Mouse (Mus musculus) ZHBTc4 (cell line): ENCODE data around the gene Apopt1.

ENCODE experiments used
- DNase-seq: peaks from one replicate; pipeline ENCODE4 v3.0.0-alpha.2; 2011; ENCODE audit warnings: low read depth, low spot score

The Apopt1 gene

DNA sequence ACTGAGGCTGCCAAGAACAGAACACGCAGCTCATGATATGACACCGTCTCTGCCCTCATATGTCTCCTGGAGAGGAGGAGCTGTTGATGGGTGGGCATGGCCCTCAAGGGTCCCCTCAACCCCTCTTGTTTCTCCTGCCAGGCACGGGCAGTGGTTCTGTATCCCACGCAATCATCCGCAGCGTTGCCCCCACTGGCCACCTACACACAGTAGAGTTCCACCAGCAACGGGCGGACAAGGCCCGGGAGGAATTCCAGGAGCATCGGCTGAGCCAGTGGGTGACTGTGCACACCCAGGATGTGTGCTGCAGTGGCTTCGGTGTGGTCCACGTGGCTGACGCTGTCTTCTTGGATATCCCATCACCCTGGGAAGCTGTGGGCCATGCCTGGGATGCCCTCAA lies 32.4 kb upstream of the Apopt1 start:
- DNase-seq, result no peak

DNA sequence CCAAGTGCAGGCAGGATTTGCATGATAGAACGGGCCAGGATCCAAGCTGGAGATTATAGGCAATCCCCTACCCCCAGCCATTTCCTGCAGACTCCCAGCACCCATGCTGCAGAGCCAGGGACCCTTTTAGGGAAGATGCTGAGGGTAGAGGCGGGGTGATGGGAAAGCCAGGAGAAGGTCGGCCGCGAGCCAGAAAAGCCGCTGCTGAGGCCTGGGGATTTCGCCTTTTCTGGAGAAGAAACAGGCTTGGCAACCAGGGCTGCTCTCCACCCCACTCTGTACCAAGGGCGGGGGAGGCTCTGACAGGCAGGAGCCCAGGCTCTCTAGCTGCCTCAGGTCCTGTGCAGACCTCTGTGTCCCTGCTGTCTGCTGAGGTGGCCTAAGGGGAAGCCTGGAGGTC lies 31.8 kb upstream of the Apopt1 start:
- DNase-seq, result no peak

DNA sequence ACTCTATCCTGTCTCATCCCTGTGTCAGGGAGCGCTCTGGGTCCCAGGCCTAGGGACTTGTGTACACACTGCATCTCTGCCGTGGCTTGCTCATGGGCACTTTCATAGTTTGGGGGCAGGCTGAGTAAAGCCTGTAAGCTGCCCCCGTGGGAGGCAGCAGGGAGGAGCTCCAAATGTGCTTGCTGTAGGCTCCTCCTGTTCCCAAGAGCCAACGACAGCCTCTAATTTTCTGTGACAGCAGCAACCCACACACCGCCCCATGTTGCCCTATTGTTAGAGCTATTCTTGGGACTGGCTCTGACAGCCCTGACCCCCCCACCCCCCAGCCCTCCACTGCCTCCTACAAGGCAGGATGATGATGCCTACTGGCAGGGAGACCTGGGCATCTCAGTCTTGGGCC lies 31.1 kb upstream of the Apopt1 start:
- DNase-seq, result no peak

DNA sequence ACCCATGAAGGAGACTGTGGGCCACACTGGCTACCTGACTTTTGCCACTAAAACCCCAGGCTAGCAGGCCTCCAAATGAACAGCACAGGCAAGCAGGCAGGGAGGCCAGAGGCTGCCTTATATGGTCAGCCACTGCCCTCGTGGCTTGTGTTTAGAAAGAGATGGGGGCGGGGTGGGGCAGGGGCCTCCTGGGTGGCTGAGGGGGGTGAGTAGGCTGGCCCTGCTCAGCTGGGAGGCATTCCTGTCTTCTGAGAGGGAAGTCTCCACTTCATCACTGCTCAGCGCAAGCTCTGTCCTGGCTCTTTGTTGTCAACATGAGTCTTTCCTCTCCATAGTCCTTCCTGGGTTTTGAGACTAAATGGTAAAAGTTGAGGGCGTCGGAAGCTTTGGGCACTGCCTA lies 30.3 kb upstream of the Apopt1 start:
- no peak for DNase-seq

DNA sequence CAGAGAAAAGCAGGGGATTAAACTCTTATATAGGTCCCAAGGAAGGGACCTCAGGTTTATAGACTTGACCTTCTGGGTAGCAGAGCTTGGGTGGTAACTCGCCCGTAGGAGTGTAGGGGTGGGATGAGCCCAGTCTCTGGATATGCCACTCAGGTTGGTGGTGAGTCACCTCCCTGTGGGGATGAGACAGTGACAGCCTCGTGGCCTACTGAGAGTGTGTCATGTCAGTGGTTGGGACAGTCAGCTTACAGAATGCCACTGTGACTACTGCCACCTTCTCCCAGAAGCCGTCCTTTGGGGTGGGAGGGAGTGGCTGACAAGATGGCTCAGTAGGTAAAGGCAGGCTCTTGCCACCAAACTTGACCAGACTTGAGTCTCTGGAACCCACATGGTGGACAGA lies 26.7 kb upstream of the Apopt1 start:
- DNase-seq, result no peak

DNA sequence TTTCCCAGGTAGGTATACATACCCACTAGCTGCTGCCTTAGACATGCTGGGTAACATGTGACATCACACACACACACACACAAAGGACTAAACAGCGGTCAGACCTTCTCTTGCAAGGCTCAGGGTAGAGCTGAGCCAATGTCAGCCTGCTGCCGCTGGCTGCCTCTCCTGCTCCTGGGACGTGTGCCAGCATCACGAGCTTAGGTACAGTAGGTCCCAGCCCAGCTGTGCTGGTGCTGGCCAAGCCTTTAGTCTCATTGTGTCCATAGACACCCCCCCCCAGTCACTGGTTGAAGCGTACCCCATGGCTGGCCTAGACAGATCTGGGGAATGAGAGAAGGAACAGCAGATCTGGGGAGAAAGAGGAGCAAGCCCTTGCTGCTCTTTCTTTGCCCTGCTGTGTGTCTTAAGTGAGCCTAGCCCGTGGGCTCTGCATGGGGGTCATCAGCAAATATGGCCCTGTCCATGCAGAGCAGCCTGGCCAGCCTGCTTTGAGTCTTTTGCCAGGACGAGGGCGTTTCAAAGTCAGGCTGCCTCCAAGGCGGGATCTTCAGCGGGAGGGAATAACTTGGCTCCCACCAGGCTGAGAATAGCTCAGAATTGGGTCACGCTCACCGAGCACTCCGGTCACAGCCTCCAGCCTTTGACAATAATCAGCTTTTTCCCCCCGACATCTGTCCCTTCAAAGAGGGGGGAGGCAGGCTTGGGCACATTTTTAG lies 25.6 kb upstream of the Apopt1 start:
- DNase-seq, result no peak

DNA sequence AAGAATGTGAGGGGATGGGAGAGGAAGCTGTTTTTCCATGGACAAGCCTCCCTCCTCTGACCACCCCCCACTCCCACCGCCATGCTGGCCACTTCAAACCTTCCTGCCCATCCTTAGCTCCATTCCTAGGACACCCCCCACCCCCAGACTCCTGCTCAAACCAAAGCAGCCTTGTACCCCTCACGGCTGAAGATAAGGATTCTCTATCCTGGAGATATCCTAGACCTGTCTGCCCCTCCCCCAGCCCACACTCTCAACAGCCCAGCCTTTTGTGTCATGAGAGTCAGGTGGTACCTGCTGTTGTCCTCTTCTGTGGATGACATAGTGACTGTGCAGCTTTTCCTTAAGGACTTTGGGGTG lies 25.0 kb upstream of the Apopt1 start:
- no peak for DNase-seq

DNA sequence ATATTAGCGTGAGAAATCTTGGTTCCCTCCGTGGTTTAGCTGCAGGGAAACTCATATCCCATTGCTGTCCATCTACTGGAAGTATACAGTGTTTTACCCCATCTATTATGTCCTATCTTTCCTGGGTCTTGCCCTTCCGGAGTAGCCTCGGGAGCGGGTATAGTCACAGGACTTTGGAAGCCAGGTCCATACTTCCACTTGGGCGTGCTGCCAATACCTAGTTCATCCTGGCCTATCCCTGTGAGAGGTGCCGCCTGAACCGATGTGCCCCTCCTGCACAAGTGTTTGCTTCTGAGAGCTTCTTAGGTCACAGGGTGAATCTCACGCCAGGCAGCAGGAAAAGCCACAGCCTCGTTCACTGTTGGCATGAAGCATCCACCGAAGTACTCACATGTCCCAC lies 23.6 kb upstream of the Apopt1 start:
- DNase-seq, result no peak

DNA sequence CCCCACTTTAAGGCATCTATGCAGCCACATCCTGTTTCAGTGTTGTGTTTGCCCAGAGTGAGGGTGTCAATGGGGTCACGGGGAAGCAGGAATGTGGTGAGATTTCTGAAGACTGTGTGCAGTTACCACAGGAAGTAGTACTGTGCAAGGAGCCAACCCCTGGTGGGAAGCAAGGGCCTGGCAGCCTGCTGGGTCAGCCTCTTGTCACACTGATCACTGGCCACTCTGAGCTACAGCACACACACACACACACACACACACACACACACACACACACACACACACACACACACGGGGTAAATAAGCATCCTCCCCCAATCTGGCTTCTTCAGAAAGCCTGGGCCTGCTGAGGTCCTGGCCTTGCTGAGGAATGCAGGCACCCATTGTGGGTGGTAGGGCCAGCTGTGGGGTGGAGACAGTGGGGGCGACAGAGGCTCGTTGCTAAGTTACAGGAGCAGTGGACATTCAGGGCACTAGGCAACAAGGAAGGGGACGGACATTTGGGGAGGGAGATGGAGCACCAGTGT lies 21.7 kb upstream of the Apopt1 start:
- DNase-seq, result no peak

DNA sequence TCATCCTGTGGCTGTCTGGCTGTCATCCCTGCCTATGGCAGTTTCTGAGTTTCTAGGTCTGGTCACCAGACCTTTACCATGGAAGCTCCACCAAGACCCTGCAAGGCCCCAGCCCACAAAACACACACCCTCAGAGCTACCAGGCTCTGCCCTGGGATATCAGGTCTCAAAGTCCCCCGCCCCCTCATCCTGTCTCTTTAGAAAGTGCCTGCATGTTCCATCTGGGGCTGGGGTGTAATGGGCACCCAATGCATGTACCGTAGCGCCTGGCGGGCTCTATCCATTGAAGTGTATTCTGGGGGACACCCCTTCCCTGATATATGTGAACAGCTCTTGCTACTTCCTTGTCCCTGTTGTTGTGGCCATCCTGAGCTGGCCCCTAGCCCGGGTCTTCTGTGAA lies 20.2 kb upstream of the Apopt1 start:
- no peak for DNase-seq

DNA sequence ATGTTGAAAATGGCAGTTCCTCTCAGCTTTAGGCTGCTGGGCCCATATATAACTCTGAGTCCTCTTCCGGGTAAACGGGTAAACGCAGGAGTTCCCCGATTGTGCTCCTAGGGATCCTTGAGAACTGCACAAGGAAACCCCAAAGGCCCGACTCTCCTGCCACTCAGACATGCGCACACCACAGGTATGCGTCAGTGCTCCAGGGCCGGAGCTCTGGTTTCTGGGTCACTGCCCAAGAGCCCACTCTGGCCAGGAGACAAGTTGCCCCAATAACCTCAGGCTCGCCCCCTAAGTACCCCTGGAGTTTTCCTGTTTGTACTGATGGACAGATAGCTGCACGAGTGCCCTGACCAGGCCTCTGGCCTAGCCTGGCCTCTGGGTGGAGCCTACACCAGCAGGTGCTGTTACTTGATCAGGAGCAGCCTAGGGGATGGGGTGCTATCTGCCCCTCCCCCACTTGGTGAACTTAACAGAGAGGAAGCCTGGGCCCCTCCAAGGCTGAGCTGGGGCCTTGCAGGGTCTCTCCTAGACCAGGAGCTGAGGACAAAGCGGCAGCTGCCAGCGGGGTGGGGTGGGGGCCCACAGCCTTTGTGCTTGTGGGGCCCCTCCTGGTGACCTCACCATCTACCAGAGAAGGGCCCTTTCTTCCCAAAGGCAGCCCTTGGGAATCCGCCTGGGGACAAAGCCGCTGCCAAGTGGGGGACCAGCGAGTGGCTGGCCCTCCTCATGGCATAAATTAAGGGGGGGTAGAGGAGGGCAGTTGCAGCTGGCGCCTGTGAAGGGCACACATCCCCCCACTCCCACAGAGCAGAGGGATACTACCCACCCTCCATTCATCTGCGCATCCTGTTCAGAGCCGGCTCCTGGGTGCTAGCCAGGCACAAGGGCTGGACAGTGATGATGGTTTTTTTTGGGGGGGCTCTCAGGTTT lies 19.5 kb upstream of the Apopt1 start:
- no peak for DNase-seq

DNA sequence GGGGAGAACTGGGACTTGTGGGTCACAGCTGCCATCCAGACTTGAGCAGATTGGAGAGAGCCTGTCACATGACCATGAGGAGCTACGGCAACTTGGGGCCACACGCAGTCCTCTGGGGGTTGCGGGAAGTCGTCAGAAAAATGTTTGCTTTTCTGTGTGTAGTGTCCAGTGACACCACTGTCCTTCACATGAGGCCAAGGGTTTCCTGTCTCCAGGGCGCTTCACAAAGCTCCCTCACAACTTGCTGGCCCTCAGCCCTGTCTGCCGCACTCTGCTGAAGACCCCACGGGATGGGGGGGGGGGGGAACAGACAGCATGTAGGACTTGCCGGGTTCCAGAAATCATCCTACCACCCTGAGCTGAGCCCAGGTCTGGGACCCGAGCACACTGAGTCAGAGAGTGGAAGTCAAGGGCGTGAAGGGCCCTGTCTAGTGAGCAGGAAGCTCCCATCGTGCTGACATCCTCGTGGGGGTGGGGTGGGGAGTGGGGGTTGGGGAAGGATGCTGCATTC lies 18.7 kb upstream of the Apopt1 start:
- no peak for DNase-seq

DNA sequence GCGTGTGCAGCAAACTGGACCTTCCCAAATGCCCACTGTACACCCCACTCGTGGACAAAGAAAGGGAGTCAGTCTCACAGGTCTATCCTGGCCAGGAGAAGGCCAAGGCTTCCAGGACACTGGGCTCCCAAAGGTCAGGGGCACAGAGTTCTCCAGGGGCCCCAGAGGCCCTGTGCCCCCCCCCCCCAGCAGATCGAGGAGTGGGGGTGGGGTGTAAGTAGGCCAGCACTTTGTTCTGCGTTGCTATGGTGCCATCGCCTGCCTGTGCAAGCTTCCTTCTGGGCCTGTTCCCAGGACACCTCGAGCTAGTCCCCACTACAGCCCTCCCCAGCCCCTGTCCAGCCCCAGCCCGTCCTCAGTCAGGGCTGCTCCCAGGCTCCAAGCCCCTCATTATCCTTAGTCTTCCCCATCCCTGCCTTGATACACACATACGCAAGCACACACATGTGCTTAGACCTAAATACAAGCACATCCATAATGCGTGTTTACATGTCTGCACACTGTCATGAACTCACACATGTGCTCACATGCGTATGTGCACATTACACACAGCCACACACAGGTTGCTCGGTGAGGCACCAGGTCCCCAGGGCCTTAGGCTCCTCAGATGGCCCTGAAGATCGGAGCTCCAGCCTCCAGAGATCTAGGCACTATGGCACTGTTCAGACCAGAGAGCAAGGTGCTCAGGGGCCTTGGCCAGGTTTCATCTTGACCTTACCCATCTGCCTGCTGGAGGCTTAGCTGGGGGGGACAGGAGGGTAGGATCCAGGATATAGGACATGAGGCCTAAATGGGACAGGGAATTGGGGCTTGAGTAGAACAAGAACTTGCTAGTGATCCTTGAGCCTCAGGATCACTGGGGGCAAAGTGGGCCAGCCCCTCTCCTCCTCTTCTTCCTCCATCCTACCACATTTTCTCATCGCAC lies 17.9 kb upstream of the Apopt1 start:
- DNase-seq, result no peak

DNA sequence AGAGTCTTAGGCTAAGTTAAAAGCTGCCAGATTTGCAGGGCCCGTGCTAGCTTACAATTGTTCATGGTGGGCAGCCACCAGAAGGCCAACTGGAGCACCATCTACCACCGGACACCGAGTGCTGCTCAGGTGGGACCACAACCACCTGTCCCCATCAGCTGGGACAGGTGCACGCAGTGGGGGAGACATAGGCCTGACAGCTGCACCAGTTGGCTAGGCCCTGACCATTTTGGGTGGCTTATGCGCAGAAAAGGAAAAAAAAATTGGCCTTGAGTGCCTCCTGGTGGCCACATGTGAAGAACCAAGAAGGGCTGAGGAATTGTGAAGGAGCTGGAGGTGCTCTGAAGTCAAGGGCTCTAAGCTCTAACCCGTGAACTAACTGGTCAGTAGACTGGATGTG lies 16.8 kb upstream of the Apopt1 start:
- DNase-seq, result peak; percentile 87

DNA sequence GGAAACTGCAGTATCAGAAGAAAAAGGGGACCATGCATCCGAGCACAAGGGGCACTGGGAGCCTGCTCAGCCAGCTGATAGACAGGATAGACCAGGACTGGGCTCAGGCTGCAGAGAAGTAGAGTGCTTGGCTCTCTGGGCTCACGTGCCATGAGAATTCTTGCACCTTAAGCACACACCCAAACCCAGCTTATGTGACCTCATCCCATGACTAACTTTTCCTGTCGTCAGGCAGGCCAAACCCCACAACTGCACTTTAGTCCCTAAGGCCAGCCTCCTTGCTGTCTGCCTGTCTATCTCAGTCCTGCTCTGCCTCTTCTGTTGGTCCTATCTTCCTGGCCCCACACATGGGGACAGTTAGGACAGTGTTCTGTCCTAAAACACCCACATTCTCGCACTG lies 15.4 kb upstream of the Apopt1 start:
- DNase-seq, result no peak

DNA sequence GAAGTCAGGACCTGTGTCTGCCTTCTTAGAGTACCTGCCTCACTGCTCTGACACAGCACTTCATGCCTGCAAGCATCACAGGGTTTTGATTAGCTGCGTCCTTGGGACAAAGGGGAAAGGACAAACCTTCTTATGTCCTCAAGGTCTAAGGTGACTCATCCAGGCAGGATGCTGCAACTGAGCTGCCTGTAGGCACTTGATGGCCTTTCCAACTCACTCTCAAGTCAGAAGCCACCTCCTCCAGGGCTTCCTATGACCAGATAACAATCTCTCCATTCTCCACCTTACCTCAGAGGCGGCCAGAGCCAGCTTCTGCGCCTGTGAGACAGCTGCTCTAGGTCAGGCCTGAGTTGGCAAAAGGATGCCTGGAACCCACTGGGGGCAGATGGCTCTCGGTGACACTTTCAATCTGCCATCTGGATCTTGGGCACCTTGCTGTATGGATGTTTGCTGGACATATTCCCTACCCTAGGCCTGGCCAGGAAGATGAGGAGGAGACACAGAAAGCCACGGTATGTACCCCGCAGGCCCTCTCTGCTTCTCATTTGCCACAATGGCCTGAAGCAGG lies 14.6 kb upstream of the Apopt1 start:
- DNase-seq, result no peak

DNA sequence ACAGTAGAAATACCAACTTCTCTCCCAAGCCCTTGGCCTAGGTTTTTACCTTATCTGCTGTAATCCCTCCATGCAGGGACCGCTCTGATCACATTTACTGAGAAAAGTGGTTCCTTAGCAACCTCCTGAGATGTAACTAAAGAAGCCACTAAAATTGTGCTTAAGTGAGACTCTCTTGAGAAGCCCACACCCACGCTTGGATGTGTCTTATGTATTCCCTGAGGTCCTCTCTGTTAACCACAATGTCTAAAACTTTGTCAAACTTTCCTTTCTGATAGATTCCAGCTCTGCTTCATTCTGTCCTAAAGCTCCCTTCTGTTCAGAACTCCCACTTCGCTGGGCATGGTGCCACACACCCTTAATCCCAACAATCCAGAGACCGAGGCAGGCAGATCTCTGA lies 13.5 kb upstream of the Apopt1 start:
- no peak for DNase-seq

DNA sequence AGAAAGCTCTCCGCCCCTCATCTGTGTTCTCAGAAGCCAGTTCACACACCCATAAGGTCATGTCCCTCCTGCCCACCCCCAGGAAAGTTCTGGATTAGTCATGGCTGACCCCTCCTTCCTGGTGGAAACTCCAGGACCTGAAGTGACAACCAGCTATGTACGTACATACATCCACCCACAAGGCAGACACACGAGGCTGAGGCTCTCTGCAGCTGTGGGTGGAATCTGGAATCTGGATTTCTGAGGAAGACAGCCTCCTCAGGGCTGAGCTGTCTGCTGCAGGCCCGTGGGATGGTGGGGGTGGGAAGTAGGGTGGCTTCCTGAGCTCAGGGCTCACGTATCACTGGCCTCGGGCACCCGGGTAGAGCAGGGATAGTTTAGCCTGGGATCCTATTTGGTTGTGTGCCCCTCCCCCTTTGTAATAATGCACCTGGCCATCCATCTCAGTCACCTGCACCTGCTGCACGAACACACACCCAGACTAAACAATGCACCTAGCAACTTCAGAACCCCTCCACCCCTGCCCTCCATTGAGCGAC lies 12.1 kb upstream of the Apopt1 start:
- no peak for DNase-seq

DNA sequence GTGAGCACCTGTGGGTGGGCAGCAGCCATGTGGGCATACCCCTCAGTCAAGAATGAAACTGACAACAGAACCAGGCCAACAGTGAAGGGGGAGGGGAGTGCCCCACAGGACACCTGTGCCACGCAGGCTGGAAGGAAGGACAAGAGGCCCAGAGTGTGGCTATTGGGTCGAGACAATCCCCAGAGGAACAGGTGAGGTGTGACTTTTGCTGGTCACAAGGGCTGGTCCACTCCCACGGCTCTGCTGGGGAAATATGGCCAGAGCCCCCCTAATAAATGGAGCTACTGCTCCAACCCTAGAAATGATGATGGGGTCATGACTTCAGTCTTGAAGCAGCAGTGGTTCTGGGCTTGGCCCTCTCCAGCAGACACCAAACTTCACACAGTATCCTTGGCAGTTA lies 9.8 kb upstream of the Apopt1 start:
- DNase-seq, result no peak

DNA sequence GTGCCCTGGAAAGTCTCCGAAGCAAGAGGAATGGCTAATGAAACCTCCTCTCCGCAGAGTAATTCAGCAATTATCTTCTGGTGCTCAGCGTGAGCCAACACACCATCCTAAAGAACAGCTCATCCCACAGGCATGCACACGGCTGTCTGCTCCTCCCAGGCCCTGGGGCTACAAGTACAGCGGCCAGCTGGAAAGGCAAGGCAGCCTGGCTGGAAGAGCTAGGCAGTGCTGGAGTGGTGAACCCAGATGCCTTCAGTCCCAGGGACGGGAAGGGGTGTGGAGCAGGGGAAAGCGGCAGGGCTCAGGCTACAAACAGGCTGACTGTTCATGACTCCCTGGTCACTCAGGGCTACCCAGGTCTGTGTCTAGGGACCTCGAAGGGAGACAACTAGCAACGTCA lies 8.5 kb upstream of the Apopt1 start:
- DNase-seq, result peak; percentile 85
